Mouse (Mus musculus): ENCODE results near the gene Gtpbp8.

Gtpbp8 gene

GRCm38 (mm10) chr16:44688507-44688906 lies 57.7 kb downstream of the Gtpbp8 start:
- DNase-seq, result no peak

- DNase-seq, result peak; percentile 62
These were observed 58.3 kb downstream of the Gtpbp8 start for GRCm38 (mm10) chr16:44687719-44688420.

GRCm38 (mm10) chr16:44686991-44687718 lies 59.0 kb downstream of the Gtpbp8 start:
- DNase-seq, result peak; percentile 78

Data from heart, adult 11 months (tissue).